Mouse (Mus musculus): Measurements from ENCODE around the gene Pld6. TPM values are rescaled to one million over a fixed set of nuclear protein-coding genes. Genes with fewer than 3 reads are reported as not detected.

Gene Pld6
- polyA plus RNA-seq, 1 experiment from 2014 or later, result 3.0 TPM

Other genes starting within 250 kb of the Pld6 start
- gene Nlrp3, start 246.1 kb downstream of the Pld6 start, polyA plus RNA-seq (2014; fragmentation: Nextera tagmentation; extraction: Ambion mirVana), result 0.35 TPM in 1 of 2 replicates, not detected in the other
- gene Olfr222, start 211.4 kb downstream of the Pld6 start, polyA plus RNA-seq (2014; fragmentation: Nextera tagmentation; extraction: Ambion mirVana), result not detected in 2 replicates
- gene Olfr223, start 194.4 kb downstream of the Pld6 start, polyA plus RNA-seq (2014; fragmentation: Nextera tagmentation; extraction: Ambion mirVana), result not detected in 2 replicates
- 62.6 and 68.7 TPM in 2 replicates for gene Mprip, start 126.3 kb downstream of the Pld6 start, polyA plus RNA-seq (2014; fragmentation: Nextera tagmentation; extraction: Ambion mirVana)
- gene Flcn, start 22.4 kb upstream of the Pld6 start, polyA plus RNA-seq (2014; fragmentation: Nextera tagmentation; extraction: Ambion mirVana), result 35.9 and 41.1 TPM in 2 replicates
- 68.2 and 73.5 TPM in 2 replicates for gene Nt5m, start 51.8 kb upstream of the Pld6 start, polyA plus RNA-seq (2014; fragmentation: Nextera tagmentation; extraction: Ambion mirVana)
- 200 and 213 TPM in 2 replicates for gene Cops3, start 52.2 kb upstream of the Pld6 start, polyA plus RNA-seq (2014; fragmentation: Nextera tagmentation; extraction: Ambion mirVana)
- 30.7 and 31.4 TPM in 2 replicates for gene Med9, start 160.6 kb upstream of the Pld6 start, polyA plus RNA-seq (2014; fragmentation: Nextera tagmentation; extraction: Ambion mirVana)
- gene Rasd1, start 177.3 kb upstream of the Pld6 start, polyA plus RNA-seq (2014; fragmentation: Nextera tagmentation; extraction: Ambion mirVana), result 0.51 and 1.0 TPM in 2 replicates